Mouse (Mus musculus) brain, embryonic 14.5 days (tissue): Measurements from ENCODE around the gene H13.

Experiments
- CTCF ChIP-seq: fragments of 200-500 bp; IDR thresholded peaks from 2 replicates; pipeline ENCODE4 v1.5.1; 2012; ENCODE audit warnings: inconsistent platforms, mild to moderate bottlenecking, moderate library complexity, borderline replicate concordance; ENCODE audit not compliant: insufficient read depth, insufficient read length; ENCODE audit errors: extremely low read depth
- POLR2A ChIP-seq: fragments of 200-500 bp; IDR thresholded peaks from 2 replicates; pipeline ENCODE4 v1.6.1; 2012; ENCODE audit warnings: mild to moderate bottlenecking, inconsistent platforms, borderline replicate concordance; ENCODE audit not compliant: poor library complexity, insufficient read depth, insufficient read length, severe bottlenecking; ENCODE audit errors: extremely low read depth

- no peak for TF ChIP-seq CTCF
- no peak for TF ChIP-seq POLR2A
Measured at GRCm38 (mm10) chr2:152653874-152654715, 15.2 kb upstream of the H13 start.
